Mouse (Mus musculus) megakaryocyte progenitor cell, adult 5-6 weeks (primary cell): ENCODE results near the gene Marveld2. TPM values are rescaled to one million over a fixed set of nuclear protein-coding genes. Genes with fewer than 3 reads are reported as not detected.

Source experiments
- ATAC-seq: replicated peaks from 2 replicates; pipeline ENCODE4 v1.8.0; 2016; ENCODE audit warnings: mild to moderate bottlenecking, moderate TSS enrichment, inconsistent platforms; ENCODE audit not compliant: poor library complexity
- total RNA-seq, 2 experiments: library from RNA; stranded (forward) in 1 of 2; stranded (reverse) in 1 of 2; fragments of 157-497, 149-512 nt in 1 of 2; fragments of 200-1000 nt in 1 of 2; gene quantifications; 2 replicates each; pipeline versions ENCODE4 v1.2.3 to v1.2.4; 2015 to 2017

Gene Marveld2
- total RNA-seq (2015), result 0.27 and 0.54 TPM in 2 replicates
- total RNA-seq (2017), result 0.44 and 0.62 TPM in 2 replicates

DNA sequence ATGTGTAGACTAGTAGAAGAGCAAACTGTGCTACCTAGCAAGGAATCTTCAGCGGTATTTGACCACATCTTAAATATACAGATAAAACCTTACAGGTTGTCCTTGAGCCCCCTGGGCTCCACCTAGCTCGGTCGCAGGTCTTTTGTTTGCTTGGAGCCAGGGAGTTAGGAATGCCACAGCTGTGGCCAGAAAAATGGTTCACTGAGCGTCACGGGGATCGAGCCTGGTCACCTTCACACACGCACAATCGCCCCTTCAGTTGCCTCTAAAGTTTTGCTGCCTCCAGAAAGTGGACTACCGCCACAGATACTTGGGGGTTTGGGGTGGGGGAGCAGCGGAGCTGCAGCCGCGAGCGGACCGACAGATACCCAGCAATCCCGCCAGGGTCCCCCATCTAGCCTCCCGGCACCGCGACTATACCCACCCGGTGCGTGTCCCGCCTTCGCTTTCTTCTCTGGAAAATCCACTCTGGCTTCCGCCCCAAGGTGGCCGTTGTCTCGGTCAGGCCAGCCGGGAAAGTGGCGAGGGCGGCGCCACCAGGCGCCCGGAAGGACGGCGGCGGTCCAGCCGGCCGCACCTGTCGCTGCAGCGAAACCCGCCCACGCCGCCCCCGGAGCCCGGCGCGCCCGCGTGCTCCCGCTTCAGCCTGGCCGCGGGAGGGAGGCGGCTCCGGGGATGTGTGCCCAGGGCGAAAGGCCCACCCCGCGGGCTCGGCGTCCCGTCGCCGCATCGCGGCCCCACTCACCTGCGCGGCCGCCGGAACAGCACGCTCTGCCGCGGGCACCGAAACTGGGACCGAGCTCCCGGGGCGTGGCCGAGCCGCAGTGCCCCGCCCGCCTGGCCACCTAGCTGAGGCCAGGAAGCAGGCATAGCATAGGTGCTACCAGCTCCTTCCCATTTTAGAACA lies at the start of gene Marveld2:
Marveld2 (minus strand) TSS at position 791 of the 907 bp plus-strand sequence.
- ATAC-seq, result peak; percentile 88

DNA sequence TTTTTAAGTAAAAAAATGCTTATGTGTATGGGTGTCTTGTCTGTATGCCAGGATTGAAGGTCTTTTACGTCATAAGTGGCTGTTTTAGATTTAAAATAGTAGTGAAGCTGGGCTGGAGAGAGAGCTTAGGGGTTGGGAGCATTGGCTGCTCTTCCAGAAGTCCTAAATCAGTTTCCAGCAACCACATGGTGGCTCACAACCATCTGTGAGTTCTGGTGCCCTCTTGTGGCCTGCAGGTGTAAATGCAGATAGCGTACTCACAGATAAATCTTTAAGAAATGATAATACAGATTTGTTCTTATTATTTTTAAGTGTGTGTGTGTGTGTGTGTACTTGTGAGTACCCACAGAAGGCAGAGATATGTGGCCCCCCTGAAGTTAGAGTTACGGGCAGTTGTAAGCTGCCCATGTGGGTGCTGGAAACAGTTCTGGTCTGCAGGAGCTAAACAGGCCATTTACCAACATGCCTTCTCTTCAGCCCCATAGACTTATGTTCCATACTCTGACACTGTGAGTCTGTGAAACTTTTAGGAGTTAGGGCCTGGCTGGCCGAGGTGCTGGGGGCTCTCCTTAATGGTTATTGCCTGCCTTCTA lies 43.2 kb upstream of the Marveld2 start:
- peak; percentile 91 for ATAC-seq

DNA sequence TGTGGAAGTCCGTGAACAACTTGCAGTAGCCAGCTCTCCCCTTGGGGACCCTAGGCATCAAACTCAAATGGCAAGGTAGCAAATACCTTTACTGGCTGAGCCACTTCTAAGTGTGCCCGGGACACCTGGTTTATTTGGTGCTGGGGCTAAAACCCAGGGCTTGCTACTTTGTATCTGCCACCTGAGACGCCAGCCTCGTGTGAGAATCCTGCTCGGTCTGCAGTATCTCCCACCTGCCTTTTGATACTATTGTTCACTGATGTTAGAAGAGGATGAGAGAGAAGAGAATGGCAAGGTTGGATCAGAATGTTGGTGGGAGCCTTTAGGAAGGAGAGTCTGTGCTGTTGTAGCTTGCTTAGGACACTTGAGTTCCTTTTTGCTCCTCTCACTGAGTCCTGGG lies 41.3 kb upstream of the Marveld2 start:
- ATAC-seq, result no peak

GRCm38 (mm10) chr13:100651439-100652186 lies 34.8 kb upstream of the Marveld2 start, which contains the start of gene Taf9:
Taf9 (plus strand) TSS chr13:100651579.
- peak; percentile 24 for ATAC-seq

- ATAC-seq, result peak; percentile 92
These were observed 34.0 kb upstream of the Marveld2 start, which contains the start of the genes Ak6 and Rad17 for GRCm38 (mm10) chr13:100650550-100651438. Ak6 (plus strand) TSS chr13:100650979. Rad17 (minus strand) TSS chr13:100651051.

DNA sequence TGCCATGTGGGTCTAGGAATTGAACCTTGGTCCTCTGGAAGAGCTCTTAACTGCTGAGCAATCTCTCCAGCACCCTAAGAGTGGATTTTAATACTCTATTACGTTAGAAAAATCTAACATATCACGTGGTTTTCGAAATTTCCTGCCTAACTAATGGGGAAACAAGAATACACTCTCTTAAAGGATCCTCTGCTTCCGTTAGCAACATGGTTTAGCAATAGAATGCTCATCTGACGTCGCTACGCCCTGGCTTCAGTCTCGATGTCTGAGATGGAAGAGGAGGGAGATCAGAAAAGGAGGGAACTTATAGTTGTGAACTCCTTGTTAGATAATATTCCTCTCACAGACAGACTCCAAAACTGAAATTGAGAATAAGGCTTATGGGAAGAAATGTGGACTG lies 31.5 kb upstream of the Marveld2 start:
- ATAC-seq, result peak; percentile 15; the same call in 1 of the 2 replicates

DNA sequence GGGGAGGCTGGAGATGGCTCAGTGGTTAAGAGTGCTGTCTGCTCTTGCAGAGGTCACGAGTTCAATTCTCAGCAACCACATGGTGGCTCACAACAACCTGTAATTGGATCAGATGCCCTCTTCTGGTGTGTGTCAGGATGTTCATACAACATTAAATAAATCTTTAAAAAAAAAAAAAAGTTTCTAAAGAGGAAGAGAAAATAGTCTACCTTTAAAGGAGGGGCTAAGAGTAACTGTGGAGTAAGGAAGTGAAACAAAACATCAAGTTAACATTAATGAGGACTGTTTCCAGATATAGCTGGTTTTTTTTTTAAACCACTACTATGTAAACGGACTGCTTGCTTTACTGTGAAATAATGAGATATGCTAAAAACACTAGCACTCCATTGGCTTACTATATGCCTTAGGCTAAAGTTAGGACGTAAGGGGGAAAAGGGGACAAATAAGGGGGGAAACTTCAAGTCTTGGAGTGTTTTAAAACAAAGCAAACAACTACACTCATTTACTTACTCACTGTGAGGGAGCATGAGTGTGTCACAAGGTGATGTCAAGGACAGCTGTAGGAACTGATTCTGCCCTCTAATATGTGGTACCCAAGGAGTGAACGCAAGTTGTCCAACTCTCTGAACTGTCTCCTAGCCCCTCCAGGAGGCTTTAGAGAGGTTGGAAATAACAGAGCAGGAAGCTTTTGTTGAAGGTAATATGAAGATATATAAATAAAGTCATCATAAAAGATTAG lies 25.9 kb upstream of the Marveld2 start:
- ATAC-seq, result peak; percentile 71

DNA sequence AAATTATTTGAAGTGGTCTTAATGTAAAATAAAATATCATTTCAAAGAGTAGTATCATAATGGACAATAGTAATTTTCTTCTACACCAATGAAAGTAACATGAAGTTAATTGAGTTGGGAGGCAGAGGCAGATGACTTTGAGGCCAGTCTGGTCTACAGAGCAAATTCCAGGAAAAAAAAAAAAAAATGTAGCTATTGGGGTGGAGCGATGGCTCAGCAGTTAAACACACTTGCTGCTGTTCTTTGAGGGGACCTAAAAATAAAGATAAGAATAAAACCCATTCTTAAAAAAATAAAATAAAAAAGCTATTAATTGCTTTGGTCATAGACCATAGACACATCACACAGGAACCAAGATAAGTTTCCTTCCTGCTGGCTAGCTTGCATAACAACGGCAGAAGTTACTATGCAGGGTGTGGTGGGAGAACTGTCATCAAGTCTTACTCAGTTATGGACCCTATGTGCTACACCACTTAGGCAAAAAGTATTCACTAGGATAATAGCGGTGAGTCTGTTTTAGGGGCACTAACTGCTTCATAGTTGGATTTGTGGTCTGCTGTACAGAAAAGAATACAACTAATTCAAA lies 17.4 kb upstream of the Marveld2 start:
- peak; percentile 80 for ATAC-seq

DNA sequence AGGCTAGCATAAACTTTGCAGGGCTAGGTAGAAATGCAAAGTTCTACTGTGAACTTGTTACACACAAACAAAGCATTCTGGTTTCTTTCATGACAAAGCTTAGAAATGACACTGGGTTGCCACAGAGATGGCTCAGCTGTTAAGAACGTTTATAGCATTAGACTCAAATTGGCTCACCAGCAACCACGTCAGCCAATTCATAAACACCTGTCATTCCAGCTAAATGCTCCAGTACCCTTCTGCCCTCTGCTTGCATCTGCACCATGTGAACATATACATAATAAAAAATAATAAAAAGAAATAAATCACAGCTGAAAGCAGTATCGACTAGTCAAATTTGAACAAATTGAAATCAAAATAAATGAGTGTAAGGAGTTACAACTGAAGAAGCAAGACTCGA lies 5.5 kb upstream of the Marveld2 start:
- ATAC-seq, result no peak

DNA sequence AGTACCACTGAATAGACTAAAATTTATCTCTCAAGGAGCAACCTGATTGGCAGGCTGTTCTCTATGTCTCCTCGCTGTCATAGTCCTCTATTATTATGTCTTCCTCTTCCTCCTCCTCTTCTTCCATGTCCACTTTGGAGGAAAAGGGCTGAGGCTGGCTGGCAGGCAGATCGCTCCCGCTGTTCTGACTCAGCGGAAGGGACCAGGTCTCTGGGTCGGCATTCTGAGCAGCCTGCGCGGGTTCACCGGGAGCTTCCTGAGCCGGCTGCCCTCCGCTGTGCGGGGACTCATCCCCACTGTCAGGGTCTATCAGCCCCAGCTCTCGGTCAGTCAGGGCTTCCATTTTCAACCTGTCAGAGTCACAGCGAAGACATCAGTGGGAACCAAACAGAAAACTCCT lies 812 bp upstream of the Marveld2 start:
- ATAC-seq, result no peak

- peak; percentile 43; the same call in 1 of the 2 replicates for ATAC-seq
These were observed 3.9 kb downstream of the Marveld2 start for GRCm38 (mm10) chr13:100612903-100613302.

- ATAC-seq, result no peak
These were observed 4.5 kb downstream of the Marveld2 start for GRCm38 (mm10) chr13:100612251-100612650.

DNA sequence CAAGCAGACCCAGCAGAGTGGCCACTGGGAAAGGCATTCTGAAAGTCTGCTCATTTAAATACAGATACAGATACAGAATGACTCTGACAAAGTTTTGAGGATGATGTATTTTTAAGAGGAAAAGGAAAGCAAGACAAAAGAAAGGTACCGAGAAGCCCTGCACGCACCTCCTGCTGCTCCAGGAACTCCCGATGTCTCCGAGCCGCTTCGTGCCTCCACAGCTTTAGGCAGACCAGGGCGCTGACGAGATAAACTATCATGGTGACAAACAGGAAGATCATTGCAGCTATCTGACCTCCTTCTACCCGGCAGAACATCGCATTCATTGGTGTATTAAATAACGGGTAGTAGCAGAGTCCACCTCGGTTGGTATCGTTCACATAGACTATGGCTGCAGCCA lies 5.5 kb downstream of the Marveld2 start:
- no peak for ATAC-seq

- no peak; the same call in 1 of the 2 replicates for ATAC-seq
These were observed 9.0 kb downstream of the Marveld2 start for GRCm38 (mm10) chr13:100607756-100608155.

DNA sequence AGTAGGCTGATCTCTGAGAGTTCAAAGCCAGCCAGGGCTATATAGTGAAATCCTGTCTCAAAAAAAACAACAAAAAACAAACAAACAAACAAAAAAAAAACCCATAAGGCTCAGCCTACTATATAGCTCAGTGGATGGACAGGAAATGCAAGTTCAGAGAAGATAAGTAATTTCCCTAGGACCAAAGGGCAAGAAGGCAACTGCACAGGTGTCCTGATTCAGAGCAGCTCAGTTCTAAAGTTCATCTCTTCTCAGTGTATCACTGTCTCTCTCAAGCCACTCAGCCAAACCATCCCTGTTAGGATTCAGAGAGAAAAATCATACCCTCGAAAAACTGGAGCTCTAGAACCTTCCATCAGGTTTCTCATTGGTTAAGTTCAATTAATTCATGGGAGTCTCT lies 10.9 kb downstream of the Marveld2 start:
- no peak for ATAC-seq

DNA sequence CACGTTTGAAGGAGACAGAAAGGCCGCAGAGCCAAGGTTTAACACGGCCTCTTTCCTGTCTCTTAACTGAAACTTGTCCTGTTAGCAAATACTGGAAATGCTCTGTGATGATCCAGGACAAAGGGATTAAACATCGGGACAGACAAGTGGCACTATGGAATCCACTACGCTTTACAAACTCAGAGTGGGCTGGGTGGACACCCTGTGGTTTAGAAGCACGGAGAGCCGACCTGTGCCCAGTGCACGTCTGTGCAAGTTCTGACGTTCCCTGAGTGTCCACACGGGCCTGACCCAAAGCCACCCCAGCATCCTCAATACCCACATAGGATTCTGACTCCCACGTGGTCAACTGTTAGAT lies 13.1 kb downstream of the Marveld2 start:
- no peak for ATAC-seq

DNA sequence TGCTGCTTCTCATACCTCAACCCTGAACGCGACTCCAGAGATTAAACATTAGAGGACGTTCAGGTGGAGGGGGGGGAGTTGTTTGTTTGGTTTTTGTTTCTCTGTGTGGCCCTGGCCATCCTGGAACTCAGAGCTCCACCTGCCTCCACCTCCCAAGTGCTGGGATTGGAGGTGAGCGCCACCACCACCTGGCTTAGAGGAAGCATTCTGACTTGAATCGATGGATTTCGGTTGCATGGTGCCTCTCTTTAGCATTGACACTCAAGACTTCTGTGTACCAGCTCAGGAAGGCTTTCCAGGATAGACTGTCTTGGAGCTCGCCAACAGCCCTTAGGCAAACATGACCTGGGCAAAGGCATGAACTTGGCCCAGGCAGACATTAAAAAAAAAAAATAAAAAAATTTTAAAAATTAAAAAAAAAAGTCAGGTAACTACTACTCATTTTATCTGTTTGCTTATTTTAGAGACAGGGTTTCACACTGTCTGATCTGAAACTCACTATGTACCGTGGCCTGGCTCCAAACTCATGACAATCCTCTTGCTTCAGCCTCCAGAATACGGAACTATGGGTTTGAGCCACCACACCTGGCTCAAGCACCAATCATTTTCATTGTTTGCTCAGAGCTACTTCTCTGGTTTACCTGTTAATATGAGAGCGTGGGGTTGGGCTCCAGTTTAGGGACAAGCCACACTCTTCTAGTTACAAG lies 13.6 kb downstream of the Marveld2 start:
- no peak for ATAC-seq

GRCm38 (mm10) chr13:100602239-100602902 lies 14.4 kb downstream of the Marveld2 start:
- peak; percentile 58 for ATAC-seq
